Mouse (Mus musculus): ENCODE results near the gene Mthfd1l. TPM values are rescaled to one million over a fixed set of nuclear protein-coding genes. Genes with fewer than 3 reads are reported as not detected.

The Mthfd1l gene
- polyA plus RNA-seq (2016; fragmentation: Nextera tagmentation; extraction: Ambion mirVana), result 20.4 and 24.5 TPM in 2 replicates

DNA sequence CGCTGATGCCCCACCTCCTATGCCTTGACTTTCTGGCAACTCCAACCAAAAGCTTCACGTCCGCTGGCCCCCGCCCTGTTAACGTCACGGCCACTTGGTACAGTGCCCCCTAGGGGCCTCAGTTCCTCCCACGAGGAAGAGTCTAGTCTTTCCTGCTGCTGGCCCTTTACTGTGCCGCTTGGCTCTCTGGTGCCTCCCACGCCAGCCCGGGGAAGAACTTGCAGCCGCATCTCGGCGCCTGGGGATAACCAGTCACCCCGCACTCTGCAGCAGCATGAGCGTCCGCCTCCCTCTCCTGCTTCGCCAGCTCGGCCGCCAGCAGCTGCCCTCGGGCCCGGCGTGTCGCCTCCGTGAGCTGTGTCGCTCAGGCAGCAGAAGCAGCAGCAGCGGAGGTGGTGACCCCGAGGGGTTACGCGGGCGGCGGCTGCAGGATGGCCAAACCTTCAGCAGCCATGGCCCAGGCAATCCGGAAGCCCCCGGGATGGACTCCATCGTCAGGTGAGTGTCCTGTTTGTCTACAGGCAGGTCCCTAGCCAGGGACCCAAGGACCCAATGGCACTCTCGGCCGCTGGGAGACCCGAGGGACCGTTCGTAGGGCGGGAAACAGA, at the start of gene Mthfd1l:
TSS of gene Mthfd1l (plus strand) at position 138 of the 608 bp plus-strand sequence.
- no peaks in the 10 kb centered on the region for H3K27me3 ChIP-seq (replicated peaks; ENCODE audit: low read depth, poor library complexity, severe bottlenecking)
- WGBS, result under 1% methylated on average over 40 of the region's 40 CpGs
- peak within 1 kb of the TSS; percentile 73 for H3K4me3 ChIP-seq
- peaks cover 40% of the 10 kb centered on the region for H3K4me1 ChIP-seq
- H3K36me3 ChIP-seq (replicated peaks), result no peaks in the 10 kb centered on the region
- H3K27ac ChIP-seq (replicated peaks), result peak within 1 kb of the TSS; percentile 91
- peak; percentile 89 for DNase-seq (ENCODE audit: low spot score)
- no peaks in the 10 kb centered on the region for H3K9me3 ChIP-seq

DNA sequence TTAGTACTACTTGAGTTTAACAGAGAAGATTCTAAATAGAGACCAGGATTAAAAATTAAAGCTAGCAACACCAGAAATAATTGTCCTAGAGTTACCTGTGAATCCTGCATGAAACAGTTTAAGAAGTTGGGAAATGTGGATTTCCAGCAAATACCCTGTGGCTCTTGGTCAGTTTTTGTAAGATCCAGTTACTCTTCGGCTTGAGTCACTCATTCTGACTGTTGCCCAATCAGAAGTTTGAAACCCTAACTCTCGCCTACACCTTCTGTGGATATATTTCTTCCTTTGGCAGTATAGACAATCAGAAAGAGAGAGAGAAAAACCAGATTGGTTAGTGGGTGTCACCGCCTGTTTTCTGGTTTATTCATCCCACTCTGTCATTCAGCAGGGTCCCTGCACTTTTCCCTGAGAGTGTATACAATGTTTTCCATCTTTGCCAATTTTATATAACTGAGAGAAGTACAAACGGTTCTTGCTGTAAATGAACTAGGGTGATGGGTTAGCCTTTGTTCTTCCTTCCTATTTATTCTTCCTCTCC, 44.8 kb upstream of the Mthfd1l start:
- WGBS, result 81% methylated on average over 4 of the region's 4 CpGs
- Histone ChIP-seq H3K36me3 (replicated peaks) (peaks cover 12% of the 10 kb centered on the region), H3K9me3 (no peaks in the 10 kb centered on the region), H3K27me3 (replicated peaks; ENCODE audit: low read depth, poor library complexity, severe bottlenecking) (no peaks in the 10 kb centered on the region), H3K4me3 (no peak overlapping the region), H3K27ac (replicated peaks) (no peak overlapping the region), H3K4me1 (peaks cover 11% of the 10 kb centered on the region)
- no peak for DNase-seq (ENCODE audit: low spot score)

DNA sequence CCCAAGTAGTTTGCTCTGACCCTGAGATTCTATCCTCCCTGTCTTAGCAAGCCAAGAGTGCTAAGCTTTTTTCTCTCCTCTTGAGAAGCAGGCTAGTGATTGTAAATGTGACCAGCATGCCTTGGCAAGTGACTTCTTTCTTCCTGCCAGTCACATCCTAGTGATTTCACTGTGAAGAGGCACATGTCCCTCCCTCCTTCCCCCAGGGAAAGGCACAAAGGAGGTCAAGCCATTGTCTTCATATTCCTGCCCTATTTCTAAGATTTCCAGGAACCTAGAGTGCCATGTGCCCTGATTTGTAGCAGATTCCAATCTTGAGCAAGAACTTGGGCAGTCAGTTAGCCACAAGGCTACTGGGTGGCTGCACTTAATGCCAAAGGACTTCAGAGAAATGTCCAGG, 41.1 kb upstream of the Mthfd1l start:
- peaks cover 12% of the 10 kb centered on the region for H3K36me3 ChIP-seq (replicated peaks)
- H3K9me3 ChIP-seq, result no peaks in the 10 kb centered on the region
- DNase-seq (ENCODE audit: low spot score), result no peak
- H3K4me3 ChIP-seq, result no peak overlapping the region
- no peaks in the 10 kb centered on the region for H3K27me3 ChIP-seq (replicated peaks; ENCODE audit: low read depth, poor library complexity, severe bottlenecking)
- peaks cover 21% of the 10 kb centered on the region for H3K4me1 ChIP-seq
- no peak overlapping the region for H3K27ac ChIP-seq (replicated peaks)

DNA sequence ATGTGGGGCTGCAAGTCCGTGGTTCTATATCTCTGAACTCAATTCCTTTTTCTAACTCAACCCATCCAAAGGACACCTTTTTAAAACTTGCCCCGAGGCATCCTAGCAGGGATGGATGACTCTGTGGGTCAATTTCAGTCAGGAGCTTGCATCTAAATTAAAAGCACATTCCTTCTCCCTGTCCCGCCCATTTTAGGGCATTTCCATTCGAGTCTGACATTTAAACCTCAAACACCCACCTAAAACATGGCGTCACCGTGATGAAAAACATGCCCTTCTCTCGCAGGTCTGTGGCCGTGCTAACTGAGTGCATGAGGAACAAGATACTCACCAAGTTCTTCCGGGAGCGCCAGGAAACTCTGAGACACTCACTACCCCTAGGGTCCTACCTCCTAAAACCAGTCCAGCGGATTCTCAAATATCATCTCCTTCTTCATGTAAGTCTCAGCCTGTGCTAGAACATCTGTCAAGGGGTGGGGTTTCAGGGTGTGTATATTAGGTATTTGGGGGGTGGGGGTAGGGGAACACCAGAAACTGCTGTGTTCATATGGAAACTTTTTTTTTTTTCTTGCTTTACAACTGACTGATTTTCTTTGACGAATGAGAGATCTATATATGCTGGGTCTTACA, 39.5 kb upstream of the Mthfd1l start:
- Histone ChIP-seq H3K4me3 (no peak overlapping the region), H3K9me3 (no peaks in the 10 kb centered on the region), H3K27ac (replicated peaks) (0 out of 2 replicates have a peak overlapping the region, but pooled peaks have one; percentile 19), H3K27me3 (replicated peaks; ENCODE audit: low read depth, poor library complexity, severe bottlenecking) (no peaks in the 10 kb centered on the region), H3K36me3 (replicated peaks) (peaks cover 12% of the 10 kb centered on the region), H3K4me1 (peaks cover 21% of the 10 kb centered on the region)
- WGBS, result 63% methylated on average over 12 of the region's 12 CpGs
- peak; percentile 44 for DNase-seq (ENCODE audit: low spot score)

DNA sequence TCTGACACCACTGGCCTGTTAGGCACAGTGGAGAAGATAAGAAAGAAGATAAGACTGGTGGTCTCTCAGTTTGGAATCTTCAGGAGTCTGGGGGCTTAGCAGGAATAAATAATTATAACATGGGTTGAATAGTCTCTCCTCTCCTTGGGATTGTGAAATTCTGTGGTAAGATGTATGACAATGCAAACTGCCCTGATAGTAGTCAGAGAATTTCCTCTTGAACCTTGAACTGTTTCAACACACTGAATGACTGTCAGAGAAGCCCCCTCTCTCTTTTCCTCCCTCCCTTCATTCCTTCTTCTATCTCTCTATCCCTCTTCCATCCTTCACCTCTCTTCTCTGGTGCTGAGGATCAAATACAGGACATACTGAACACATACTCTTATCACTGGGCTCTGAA, 36.1 kb upstream of the Mthfd1l start:
- Histone ChIP-seq H3K27ac (replicated peaks) (no peak overlapping the region), H3K4me1 (peaks cover 34% of the 10 kb centered on the region), H3K27me3 (replicated peaks; ENCODE audit: low read depth, poor library complexity, severe bottlenecking) (no peaks in the 10 kb centered on the region), H3K9me3 (0 out of 2 replicates have a peak, but pooled peaks cover 5% of the 10 kb centered on the region), H3K4me3 (no peak overlapping the region), H3K36me3 (replicated peaks) (peaks cover 17% of the 10 kb centered on the region)
- no peak for DNase-seq (ENCODE audit: low spot score)

DNA sequence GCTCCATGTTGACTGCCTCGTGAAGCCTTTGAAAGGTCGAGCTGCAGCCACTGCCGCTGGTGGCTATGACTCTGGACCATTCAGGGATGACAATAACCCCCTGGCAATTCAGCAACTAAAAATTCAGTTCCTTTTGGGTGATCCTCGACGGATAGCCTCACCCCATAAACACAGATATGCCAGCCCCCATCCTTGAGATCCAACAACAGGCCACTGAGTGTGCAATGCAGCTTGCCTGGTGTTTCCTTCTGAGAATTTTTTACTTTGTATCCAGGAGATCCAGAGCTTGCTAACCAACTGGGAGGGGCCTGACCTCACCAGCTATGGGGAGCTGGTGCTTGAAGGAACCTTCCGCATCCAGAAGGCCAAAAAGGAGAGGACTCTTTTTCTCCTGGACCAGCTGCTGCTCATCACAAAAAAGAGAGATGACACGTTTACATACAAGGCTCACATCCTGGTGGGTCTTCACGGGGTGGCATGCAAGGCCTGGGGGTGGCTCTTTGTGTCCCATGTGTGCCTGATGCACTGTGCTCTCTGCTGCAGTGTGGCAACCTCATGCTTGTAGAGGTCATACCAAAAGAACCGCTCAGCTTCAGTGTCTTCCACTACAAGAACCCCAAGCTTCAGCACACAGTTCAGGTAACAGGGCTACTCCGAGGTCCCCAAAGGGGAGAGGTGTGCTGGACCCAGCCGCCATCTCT, 32.9 kb upstream of the Mthfd1l start:
- H3K27ac ChIP-seq (replicated peaks), result peak overlapping the region; percentile 82

DNA sequence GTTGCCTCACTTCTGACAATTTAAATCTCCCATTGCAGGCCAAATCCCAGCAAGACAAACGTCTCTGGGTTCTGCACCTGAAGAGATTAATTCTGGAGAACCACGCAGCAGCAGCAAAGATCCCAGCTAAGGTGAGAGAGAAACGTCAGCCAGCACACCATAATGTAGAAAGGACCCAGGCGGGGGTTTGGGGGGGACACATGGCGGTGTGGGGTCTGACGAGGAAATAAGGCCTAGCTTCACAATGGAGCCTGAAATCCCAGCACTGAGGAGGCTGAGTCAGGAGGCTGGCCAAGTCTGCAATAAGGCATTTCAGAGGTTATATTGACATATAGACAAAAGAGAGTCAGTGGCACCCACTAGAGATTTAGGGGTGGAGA, 32.3 kb upstream of the Mthfd1l start:
- peaks cover 28% of the 10 kb centered on the region for H3K4me1 ChIP-seq
- H3K27ac ChIP-seq (replicated peaks), result peak overlapping the region; percentile 82
- peaks cover 17% of the 10 kb centered on the region for H3K36me3 ChIP-seq (replicated peaks)
- H3K27me3 ChIP-seq (replicated peaks; ENCODE audit: low read depth, poor library complexity, severe bottlenecking), result no peaks in the 10 kb centered on the region
- 83% methylated on average over 6 of the region's 6 CpGs for WGBS
- no peak for DNase-seq (ENCODE audit: low spot score)
- 0 out of 2 replicates have a peak, but pooled peaks cover 5% of the 10 kb centered on the region for H3K9me3 ChIP-seq
- no peak overlapping the region for H3K4me3 ChIP-seq

More for the DNA sequence above, 32.9 kb upstream of the Mthfd1l start:
- 90% methylated on average over 11 of the region's 11 CpGs for WGBS
- Histone ChIP-seq H3K9me3 (0 out of 2 replicates have a peak, but pooled peaks cover 5% of the 10 kb centered on the region), H3K4me1 (peaks cover 28% of the 10 kb centered on the region), H3K4me3 (no peak overlapping the region), H3K27me3 (replicated peaks; ENCODE audit: low read depth, poor library complexity, severe bottlenecking) (no peaks in the 10 kb centered on the region), H3K36me3 (replicated peaks) (peaks cover 17% of the 10 kb centered on the region)
- DNase-seq (ENCODE audit: low spot score), result no peak

DNA sequence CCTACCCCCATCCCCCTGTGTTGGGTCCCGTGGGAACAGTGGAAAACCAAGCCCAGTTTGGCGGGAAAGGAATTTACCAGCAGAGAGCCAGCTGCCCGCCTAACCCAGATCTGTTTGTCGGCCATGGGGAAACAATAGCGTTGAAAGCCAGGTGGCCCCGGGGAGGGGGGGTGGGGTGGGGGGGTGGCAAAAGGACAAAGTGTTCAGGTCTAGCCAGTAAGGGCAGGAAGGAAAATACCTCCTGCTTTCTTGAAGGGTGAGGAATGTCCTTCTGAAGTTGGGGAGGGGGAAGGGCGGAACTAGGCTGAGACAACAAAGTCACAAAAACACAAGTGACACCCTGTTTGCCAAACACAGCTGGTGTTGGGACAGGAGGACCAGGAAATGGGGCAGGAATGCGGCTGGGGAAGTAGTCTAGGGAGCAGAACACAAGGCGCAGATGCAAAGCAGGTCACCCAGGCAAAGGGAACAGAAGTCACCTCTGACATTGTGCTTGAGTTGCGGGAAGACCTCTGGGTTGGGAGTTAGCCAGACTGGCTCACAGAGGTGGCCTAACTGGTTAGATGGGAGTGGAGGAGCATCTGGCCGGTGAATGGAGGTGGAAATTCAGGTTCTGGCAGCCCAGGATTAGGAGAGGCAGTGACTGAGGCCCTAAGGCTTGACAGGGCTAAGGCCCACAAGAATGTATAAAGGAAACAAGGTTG, 31.7 kb upstream of the Mthfd1l start:
- Histone ChIP-seq H3K4me3 (no peak overlapping the region), H3K9me3 (0 out of 2 replicates have a peak, but pooled peaks cover 5% of the 10 kb centered on the region), H3K36me3 (replicated peaks) (peaks cover 17% of the 10 kb centered on the region), H3K27me3 (replicated peaks; ENCODE audit: low read depth, poor library complexity, severe bottlenecking) (no peaks in the 10 kb centered on the region), H3K4me1 (peaks cover 28% of the 10 kb centered on the region), H3K27ac (replicated peaks) (peak overlapping the region; percentile 82)
- WGBS, result 22% methylated on average over 11 of the region's 11 CpGs
- DNase-seq (ENCODE audit: low spot score), result peak; percentile 76

DNA sequence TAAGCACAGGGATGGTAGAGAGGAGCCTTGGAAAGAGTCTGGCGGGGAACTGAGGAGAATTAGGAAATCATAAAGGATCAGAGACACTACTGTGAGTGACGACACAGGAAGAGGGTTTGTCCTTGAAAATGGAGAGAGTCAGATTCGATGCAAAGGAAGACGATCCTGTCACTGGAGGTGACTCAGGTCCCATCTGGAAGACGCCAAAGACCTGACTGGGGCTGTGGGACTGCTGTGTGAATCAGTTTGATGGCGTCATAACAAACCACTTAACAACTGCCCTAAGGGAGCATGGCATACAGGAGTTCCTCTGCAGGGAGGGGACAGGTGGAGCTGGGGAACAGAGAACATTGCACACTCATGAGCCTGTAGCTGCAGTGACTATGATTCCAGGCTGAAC, 30.6 kb upstream of the Mthfd1l start:
- WGBS, result 56% methylated on average over 6 of the region's 6 CpGs
- Histone ChIP-seq H3K36me3 (replicated peaks) (peaks cover 24% of the 10 kb centered on the region), H3K27ac (replicated peaks) (peak overlapping the region; percentile 82; the same call in 1 of the 2 replicates), H3K27me3 (replicated peaks; ENCODE audit: low read depth, poor library complexity, severe bottlenecking) (no peaks in the 10 kb centered on the region), H3K9me3 (0 out of 2 replicates have a peak, but pooled peaks cover 5% of the 10 kb centered on the region), H3K4me3 (no peak overlapping the region), H3K4me1 (peaks cover 28% of the 10 kb centered on the region)
- DNase-seq (ENCODE audit: low spot score), result no peak

DNA sequence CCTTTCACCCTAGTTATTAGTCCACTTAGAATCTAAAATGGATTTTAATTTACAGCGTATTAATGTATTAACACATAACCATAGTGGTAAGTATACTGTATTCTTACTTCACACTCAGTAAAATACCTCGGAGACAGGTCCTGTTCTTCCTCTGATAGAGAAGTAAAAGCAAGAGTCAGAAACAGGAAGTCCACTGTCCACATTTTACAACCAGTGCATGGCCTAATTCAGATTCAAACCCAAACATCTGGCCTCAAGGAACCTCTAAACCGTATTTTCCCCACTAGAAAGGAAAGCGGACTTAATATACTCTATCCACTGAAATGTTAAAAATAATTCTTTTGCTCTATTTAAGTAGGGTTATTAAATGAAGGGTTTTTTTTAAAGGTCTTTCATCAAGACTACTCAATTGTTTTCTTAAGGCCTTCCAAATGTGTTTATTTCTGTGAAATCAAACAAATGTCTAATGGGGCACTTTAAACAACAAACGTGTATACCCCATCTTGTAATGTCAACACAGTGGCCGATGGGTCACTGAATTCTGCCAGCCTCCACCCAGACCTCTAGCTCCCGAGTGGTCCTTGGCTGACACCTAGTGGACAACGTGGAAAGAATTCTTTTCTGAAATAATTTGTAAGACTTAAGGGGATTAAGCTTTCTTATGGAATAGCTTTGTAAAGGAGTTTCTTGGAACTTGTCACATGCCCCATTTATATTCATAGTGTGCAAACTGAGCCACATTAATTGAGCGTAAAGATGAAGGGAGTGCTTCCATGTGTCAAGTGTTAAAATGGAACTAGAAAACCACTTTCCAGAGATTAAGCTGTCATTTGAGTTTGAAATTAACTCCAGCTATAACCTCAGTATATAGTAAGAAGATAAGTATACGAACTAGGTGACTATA, 29.2 kb upstream of the Mthfd1l start:
- Histone ChIP-seq H3K4me3 (no peak overlapping the region), H3K4me1 (peaks cover 28% of the 10 kb centered on the region), H3K27ac (replicated peaks) (no peak overlapping the region), H3K27me3 (replicated peaks; ENCODE audit: low read depth, poor library complexity, severe bottlenecking) (no peaks in the 10 kb centered on the region), H3K36me3 (replicated peaks) (peaks cover 30% of the 10 kb centered on the region), H3K9me3 (0 out of 2 replicates have a peak, but pooled peaks cover 5% of the 10 kb centered on the region)
- 39% methylated on average over 10 of the region's 10 CpGs for WGBS
- peak; percentile 72 for DNase-seq (ENCODE audit: low spot score)

DNA sequence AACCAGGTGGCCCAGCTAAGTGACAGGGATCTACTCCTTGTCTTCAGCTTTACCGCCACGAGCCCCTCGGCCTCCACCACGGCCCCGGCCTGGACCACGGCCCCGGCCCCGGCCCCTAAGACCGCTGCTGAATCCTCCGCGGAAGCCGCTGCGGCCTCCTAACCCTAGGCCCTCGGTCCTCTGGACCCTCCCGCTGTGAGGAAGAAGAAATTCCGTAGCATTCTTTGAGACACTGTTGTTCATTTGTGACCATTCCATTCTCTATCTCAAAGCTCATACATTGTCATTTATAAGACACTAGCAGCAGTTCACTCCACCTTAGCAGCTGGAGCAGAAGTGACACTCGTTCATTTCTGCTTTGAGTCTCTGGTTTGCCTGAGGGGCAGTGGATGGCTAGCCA, 26.0 kb upstream of the Mthfd1l start:
- Histone ChIP-seq H3K9me3 (no peaks in the 10 kb centered on the region), H3K36me3 (replicated peaks) (peaks cover 27% of the 10 kb centered on the region), H3K4me1 (peaks cover 11% of the 10 kb centered on the region), H3K27me3 (replicated peaks; ENCODE audit: low read depth, poor library complexity, severe bottlenecking) (no peaks in the 10 kb centered on the region), H3K4me3 (no peak overlapping the region), H3K27ac (replicated peaks) (no peak overlapping the region)
- DNase-seq (ENCODE audit: low spot score), result no peak
- WGBS, result 90% methylated on average over 17 of the region's 17 CpGs

Data from embryonic facial prominence, embryonic 10.5 days (tissue).